Mouse (Mus musculus) stomach, embryonic 15.5 days (tissue): Measurements from ENCODE around the gene E130114P18Rik. TPM values are rescaled to one million over a fixed set of nuclear protein-coding genes. Genes with fewer than 3 reads are reported as not detected.

Experiments
- ATAC-seq: fragments of 200-750 bp; cut with Nextera tagmentation; 2 replicates; pipeline ENCODE4 v1.8.0; 2017; ENCODE audit warnings: low read depth, moderate number of reproducible peaks, moderate TSS enrichment; ENCODE audit not compliant: insufficient read depth, low FRiP score
- H3K27ac ChIP-seq: fragments of 300-500 bp; sonication (generic); 2 replicates; pipeline ENCODE4 v1.5.1; 2015; ENCODE audit warnings: mild to moderate bottlenecking, inconsistent platforms
- H3K27me3 ChIP-seq: fragments of 300-500 bp; sonication (generic); replicated peaks from 2 replicates; pipeline ENCODE4 v1.6.1; 2015; ENCODE audit warnings: inconsistent platforms
- H3K36me3 ChIP-seq: fragments of 300-500 bp; sonication (generic); 2 replicates; pipeline ENCODE4 v1.6.1; 2015; ENCODE audit warnings: inconsistent platforms
- H3K4me1 ChIP-seq: fragments of 300-500 bp; sonication (generic); 2 replicates; pipeline ENCODE4 v1.6.1; 2015; ENCODE audit warnings: inconsistent platforms
- H3K4me2 ChIP-seq: fragments of 300-500 bp; sonication (generic); 2 replicates; pipeline ENCODE4 v1.6.1; 2015; ENCODE audit warnings: mild to moderate bottlenecking, inconsistent platforms
- H3K4me3 ChIP-seq: fragments of 300-500 bp; sonication (generic); replicated peaks from 2 replicates; pipeline ENCODE4 v1.5.1; 2015; ENCODE audit warnings: inconsistent platforms
- H3K9ac ChIP-seq: fragments of 300-500 bp; sonication (generic); 2 replicates; pipeline ENCODE4 v1.6.1; 2015; ENCODE audit warnings: inconsistent platforms
- H3K9me3 ChIP-seq: fragments of 300-500 bp; sonication (generic); 2 replicates; pipeline ENCODE4 v1.6.1; 2016; ENCODE audit warnings: inconsistent platforms
- WGBS: fragments of 180-500 bp; shearing (Covaris S2); methylation state at CpG from one replicate; pipeline ENCODE4 v1.1.7; 2015; 5-methylcytosine and 5-hydroxymethylcytosine counted together
- polyA plus RNA-seq: library from polyadenylated mRNA; unstranded; fragments of >200 nt; fragmentation: Nextera tagmentation; extraction: Ambion mirVana; gene quantifications from 2 replicates; pipeline ENCODE4 v1.2.1, GENCODE M21; 2015

E130114P18Rik gene
- polyA plus RNA-seq, 1 experiment from 2014 or later = 2.9 TPM

DNA sequence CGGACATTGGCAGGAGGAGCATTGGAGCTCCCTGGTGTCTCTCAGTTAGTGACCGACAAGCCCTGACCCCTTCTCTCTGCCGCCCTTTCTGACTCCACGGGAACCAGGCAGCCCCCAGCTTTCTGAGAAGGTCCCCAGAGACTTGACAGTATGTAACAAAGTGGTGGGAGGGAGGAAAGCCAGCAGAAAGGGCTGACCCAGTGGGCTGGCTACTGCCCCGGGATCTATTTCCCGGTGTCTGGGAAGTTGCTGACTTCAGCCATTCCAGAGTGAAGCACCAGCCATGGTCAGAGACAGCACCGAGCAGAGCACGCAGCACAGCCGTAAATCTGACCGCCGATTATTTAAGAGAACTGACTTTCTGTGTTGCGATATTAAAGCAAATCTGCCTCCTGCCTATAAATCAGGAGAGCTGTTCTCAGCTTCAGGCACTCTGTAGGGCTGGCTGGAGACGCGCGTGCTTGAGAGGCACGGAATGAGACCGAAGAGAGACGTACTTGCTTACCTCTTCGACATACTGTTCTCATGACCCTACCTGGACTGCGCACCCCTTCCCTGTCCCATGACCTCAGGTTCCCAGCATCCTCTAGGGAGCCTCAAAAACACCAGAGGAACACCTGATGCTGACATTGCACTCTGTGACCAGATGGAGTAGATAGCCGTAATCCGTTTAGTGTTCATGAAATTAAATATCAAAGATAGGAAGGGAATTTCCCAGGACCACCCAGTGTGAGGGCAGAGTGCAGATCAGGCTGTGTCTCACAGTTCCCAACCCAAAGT lies 70.3 kb downstream of the E130114P18Rik start:
- no peak overlapping the region for H3K4me3 ChIP-seq
- WGBS = 59% methylated on average over 22 of the region's 22 CpGs
- no peak for ATAC-seq

DNA sequence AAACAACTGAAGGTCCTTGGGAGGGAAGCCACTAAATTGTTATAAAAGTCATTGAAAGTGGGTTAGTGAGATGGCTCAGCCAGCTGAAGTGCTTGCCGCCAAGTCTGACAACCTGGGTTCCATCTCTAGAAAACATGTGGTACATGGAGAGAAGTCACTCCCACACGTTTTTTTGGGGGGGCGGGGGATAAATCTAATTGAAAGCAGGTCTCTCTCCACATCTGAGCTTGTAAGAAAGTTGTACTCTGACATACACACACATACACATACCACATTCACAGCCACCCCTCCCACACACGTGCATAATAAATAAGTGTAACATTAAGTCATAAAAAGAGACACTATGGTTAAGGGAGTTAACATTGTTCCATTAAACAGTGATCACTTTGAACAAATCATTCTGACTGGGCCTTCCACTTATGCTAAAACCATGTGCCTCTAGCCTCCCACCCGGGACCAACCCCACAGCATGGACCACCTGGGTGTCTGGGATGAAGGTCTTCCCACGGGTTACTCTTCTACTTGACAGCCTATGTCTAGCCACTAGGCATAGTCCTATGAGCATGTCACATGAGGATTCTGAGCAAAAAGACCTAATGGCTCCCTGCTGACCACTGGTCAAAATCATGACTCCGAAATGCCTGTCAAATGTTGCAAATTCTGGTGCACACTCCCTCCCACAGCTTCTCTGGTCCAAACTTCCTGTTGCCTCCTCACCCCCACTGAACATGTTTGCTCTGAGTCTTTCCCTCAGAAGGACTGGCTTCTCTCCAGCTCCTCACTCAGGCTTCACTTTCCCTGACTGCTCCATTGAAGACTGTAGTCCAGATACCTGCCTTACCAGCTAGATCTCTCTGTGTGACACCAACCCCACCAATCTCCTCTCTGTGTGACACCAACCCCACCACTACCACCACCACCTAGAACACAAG lies 80.9 kb downstream of the E130114P18Rik start:
- no peaks in the 10 kb centered on the region for H3K9me3 ChIP-seq
- ATAC-seq = no peak
- no peaks in the 10 kb centered on the region for H3K27me3 ChIP-seq
- H3K4me2 ChIP-seq = no peak overlapping the region
- no peak overlapping the region for H3K4me3 ChIP-seq
- no peaks in the 10 kb centered on the region for H3K4me1 ChIP-seq
- no peak overlapping the region for H3K9ac ChIP-seq
- no peak overlapping the region for H3K27ac ChIP-seq
- H3K36me3 ChIP-seq = no peaks in the 10 kb centered on the region
- WGBS = 68% methylated on average over 7 of the region's 7 CpGs

More for the DNA sequence above, 70.3 kb downstream of the E130114P18Rik start:
- peak overlapping the region; percentile 37 for H3K4me2 ChIP-seq
- H3K9ac ChIP-seq = no peak overlapping the region
- no peaks in the 10 kb centered on the region for H3K36me3 ChIP-seq
- no peaks in the 10 kb centered on the region for H3K27me3 ChIP-seq
- H3K4me1 ChIP-seq = no peaks in the 10 kb centered on the region
- no peaks in the 10 kb centered on the region for H3K9me3 ChIP-seq
- H3K27ac ChIP-seq = no peak overlapping the region

DNA sequence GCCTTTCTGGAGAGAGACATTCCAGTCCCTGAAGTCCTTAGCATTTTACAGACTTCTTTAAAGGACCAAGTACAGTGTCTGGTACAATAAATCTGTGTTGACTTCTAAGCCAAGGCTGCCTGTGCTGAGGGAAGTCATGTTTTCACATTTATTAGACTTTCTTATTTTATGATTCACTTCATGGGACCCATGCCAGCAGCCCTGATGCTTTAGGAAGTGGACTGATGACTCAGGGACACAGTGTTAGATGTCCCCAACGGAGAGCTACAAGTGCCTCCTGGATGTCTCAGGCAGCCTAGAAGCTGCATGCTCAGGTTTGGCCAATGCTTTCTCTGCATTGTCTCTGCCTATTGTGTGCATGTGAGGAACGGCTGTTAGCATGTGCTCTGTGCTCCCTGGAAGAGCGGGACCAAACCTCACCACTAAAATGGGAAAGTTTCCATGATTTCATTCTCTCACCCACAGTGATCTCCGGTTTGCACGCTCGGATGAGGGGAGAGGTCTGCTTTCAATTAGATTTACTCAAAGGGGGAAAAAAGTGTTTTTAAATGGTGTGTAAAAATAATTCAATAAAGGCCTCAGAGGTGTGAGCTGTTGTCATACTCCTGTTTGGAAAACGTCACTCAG lies 82.4 kb downstream of the E130114P18Rik start:
- H3K27me3 ChIP-seq = no peaks in the 10 kb centered on the region
- 0 out of 2 replicates have a peak, but pooled peaks cover 2% of the 10 kb centered on the region for H3K4me1 ChIP-seq
- WGBS = 73% methylated on average over 7 of the region's 7 CpGs
- no peaks in the 10 kb centered on the region for H3K9me3 ChIP-seq
- no peak overlapping the region for H3K9ac ChIP-seq
- no peak for ATAC-seq
- no peak overlapping the region for H3K4me2 ChIP-seq
- no peaks in the 10 kb centered on the region for H3K36me3 ChIP-seq
- H3K27ac ChIP-seq = no peak overlapping the region
- H3K4me3 ChIP-seq = no peak overlapping the region

DNA sequence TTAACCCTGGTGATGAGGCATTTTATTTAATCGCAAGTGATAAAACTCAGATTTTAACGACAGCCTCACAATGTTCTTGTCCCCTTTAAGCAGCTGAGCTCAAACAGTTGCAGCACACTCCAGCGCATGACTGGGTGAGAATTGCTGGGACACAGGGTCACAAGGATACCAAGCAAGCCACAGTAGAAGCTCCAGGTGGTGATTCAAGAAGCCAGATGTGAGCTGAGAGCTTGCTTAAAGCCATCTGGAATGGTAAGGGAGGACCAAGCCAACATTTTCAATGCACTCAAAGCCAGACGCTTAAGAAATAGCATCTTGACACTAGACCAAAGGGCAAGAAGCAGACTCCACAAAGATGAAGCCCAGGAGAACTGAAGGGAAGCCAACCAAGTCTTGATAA lies 83.9 kb downstream of the E130114P18Rik start:
- Histone ChIP-seq H3K4me1 (0 out of 2 replicates have a peak, but pooled peaks cover 7% of the 10 kb centered on the region), H3K36me3 (no peaks in the 10 kb centered on the region), H3K9me3 (no peaks in the 10 kb centered on the region), H3K4me3 (no peak overlapping the region), H3K9ac (no peak overlapping the region), H3K27me3 (no peaks in the 10 kb centered on the region), H3K27ac (no peak overlapping the region), H3K4me2 (no peak overlapping the region)
- 82% methylated on average over 4 of the region's 4 CpGs for WGBS
- no peak for ATAC-seq

DNA sequence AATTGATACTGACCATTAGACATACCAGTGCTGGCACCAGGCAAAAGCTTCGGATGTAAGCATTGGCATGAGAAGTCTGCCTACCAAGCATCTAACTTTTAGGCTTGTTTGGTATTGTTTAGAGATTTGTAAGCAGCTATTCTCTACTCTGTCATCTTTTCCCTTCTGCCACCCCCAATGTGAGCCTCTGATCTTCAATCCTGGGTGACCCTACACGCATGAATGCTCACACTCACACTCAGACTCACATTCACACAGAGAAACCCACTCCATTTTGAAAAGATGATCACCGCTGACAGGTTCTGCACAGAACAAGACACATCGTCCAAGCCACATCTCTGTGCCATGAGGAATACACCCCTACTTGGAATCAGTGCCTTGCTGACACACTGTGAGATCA lies 84.8 kb downstream of the E130114P18Rik start:
- WGBS = 87% methylated on average over 4 of the region's 4 CpGs
- H3K9ac ChIP-seq = no peak overlapping the region
- no peaks in the 10 kb centered on the region for H3K27me3 ChIP-seq
- no peak overlapping the region for H3K4me3 ChIP-seq
- H3K4me1 ChIP-seq = 0 out of 2 replicates have a peak, but pooled peaks cover 7% of the 10 kb centered on the region
- no peak overlapping the region for H3K27ac ChIP-seq
- H3K4me2 ChIP-seq = no peak overlapping the region
- H3K36me3 ChIP-seq = no peaks in the 10 kb centered on the region
- H3K9me3 ChIP-seq = no peaks in the 10 kb centered on the region
- ATAC-seq = no peak

DNA sequence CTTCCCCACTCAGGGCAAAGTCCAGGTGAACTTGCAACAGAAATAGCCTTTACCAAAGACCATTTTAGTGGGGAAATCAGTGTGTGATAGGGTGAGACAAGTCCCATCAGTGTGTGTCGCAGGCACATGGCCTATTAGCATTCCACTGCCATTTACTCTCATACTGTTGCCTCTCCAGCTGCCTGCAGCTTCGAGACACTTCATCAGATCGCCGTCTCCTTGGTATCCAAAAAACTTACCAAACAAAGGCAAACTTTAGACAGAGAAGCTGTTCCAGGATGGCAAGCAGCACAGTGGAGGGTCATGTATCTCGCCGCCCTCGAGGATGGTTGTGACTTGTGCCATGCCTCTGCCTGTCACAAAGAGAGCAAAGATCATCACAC lies 87.5 kb downstream of the E130114P18Rik start:
- Histone ChIP-seq H3K27me3 (no peaks in the 10 kb centered on the region), H3K4me1 (0 out of 2 replicates have a peak, but pooled peaks cover 7% of the 10 kb centered on the region), H3K36me3 (no peaks in the 10 kb centered on the region), H3K27ac (no peak overlapping the region; the same call in 1 of the 2 replicates), H3K9me3 (no peaks in the 10 kb centered on the region), H3K4me2 (no peak overlapping the region), H3K9ac (no peak overlapping the region), H3K4me3 (no peak overlapping the region)
- ATAC-seq = no peak
- 73% methylated on average over 7 of the region's 7 CpGs for WGBS

DNA sequence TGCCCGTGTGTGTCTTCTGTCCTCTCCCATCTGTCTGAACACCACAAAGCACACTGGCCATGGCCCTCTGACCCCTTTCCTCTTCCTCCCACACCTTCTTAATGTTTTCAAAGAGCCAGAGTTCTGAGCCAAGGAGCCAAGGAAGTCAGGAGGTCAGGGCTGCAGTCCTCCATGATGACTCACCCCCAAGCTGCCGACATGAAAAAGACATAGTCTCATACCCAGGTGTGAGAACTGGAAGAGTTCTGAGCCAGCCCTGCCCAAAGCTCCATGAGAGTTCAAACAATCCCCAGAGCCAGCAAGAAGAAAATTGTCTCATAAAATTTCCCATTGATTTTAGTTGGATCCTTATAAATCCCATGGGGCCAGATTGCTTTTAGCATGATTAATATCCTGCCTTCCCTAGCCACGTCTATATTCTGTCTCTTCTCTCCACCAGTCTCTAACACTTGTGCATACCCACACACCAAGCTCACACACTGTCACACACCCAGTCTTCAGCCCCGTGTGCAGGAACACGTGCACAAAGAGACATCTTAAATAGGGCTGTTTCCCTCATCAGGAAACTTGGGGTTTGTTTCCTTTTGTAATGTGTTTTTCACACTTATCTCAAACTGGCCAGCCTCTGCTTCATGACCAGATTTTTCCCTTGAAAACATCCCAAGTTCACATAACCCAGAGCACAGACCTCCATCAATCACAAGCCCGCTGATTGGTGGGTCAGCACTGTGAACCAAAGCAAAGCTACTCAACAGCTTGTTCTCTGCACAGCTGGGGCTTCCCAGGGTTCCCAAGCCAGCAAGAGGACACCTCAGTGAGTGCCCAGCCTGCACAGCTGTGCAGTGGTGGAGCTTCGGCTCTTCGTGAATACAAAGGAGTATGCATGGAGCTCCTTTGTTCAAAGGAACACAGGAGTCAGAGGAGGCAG lies 88.2 kb downstream of the E130114P18Rik start:
- no peak overlapping the region for H3K9ac ChIP-seq
- no peaks in the 10 kb centered on the region for H3K9me3 ChIP-seq
- no peak overlapping the region for H3K4me3 ChIP-seq
- no peaks in the 10 kb centered on the region for H3K36me3 ChIP-seq
- H3K4me2 ChIP-seq = no peak overlapping the region
- H3K27me3 ChIP-seq = no peaks in the 10 kb centered on the region
- ATAC-seq = peak; percentile 31; the same call in 1 of the 2 replicates
- 30% methylated on average over 8 of the region's 8 CpGs for WGBS
- H3K27ac ChIP-seq = no peak overlapping the region; the same call in 1 of the 2 replicates
- 0 out of 2 replicates have a peak, but pooled peaks cover 7% of the 10 kb centered on the region for H3K4me1 ChIP-seq

DNA sequence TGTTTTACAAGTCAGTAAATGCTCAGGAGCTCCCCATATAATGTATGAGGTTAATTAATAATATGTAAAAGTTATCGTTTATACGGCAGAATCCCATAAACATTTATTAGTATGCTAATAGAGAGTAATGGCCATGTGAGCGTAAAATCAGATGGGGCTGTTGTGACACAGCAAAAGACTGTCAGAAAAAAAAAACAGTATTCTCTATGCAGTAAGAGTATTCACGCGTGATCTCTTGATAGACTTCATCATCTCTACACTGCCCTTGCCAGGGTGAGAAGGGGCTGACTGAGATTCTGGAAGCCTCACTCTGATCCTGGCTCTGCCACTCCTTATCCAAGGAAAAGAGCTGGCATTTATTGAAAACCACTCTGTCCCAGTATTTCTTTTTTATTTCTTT lies 91.9 kb downstream of the E130114P18Rik start:
- Histone ChIP-seq H3K36me3 (no peaks in the 10 kb centered on the region), H3K27ac (no peak overlapping the region), H3K27me3 (no peaks in the 10 kb centered on the region), H3K4me3 (no peak overlapping the region), H3K9ac (no peak overlapping the region), H3K4me1 (0 out of 2 replicates have a peak, but pooled peaks cover 7% of the 10 kb centered on the region), H3K9me3 (no peaks in the 10 kb centered on the region), H3K4me2 (no peak overlapping the region)
- no peak for ATAC-seq
- 88% methylated on average over 5 of the region's 5 CpGs for WGBS

DNA sequence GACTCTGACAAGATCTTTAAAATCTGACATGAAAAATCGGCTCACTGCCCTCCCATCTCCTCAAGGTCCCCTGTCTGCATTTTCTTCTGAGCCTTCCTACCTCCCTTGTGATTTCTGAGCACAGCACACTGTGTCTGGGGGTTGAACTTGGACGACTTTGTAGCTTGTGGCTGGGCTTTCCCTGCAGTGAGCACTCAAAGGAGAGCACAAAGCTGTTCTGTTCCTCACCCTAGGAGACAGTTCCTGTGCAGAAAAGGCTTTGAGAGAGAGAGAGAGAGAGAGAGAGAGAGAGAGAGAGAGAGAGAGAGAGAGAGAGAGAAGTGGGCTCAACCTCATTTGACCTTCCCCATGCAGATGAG lies 101.3 kb downstream of the E130114P18Rik start:
- ATAC-seq = no peak
- Histone ChIP-seq H3K27ac (no peak overlapping the region), H3K4me2 (no peak overlapping the region), H3K9ac (no peak overlapping the region), H3K9me3 (no peaks in the 10 kb centered on the region), H3K36me3 (no peaks in the 10 kb centered on the region), H3K4me3 (no peak overlapping the region), H3K4me1 (no peaks in the 10 kb centered on the region), H3K27me3 (no peaks in the 10 kb centered on the region)
- 52% methylated on average over 2 of the region's 2 CpGs for WGBS

DNA sequence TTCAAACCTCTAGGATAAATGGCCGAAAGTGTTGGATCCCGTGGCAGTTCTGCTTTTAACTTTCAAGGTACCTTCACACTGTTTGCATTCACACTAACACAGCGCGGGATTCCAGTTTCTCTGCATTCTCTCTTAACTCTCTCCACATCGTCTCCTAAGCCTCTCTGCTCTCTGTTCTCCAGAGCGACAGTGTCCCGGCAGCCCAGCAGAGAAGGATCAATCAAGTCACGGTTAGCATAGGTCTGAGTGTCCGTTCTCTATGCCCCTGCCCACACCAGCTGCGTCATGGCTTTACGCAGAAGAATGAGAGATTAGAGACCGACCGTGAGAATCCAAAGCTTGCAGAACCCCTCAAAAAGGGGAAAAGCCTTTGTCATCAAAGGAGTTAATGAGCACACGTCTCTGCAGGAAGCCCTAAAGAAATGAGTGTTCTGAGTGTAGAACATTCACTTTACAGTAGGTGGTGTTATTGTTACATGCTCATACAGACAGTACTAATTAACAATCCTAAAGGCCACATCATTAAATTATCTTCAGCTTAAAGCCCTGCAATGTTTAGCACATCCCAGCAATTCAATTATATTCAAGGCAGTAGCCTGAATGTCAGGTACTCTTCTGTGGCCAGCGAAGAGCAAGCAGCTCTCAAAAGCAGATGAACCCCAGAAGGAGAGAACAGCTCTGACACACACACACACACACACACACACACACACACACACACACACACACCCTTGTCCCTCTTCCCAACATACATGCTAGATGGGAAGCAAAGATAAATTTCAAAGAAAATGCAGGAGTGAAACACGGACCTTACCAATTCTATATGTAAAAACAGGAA lies 101.9 kb downstream of the E130114P18Rik start:
- H3K9ac ChIP-seq = no peak overlapping the region
- no peaks in the 10 kb centered on the region for H3K27me3 ChIP-seq
- ATAC-seq = no peak
- no peaks in the 10 kb centered on the region for H3K9me3 ChIP-seq
- 41% methylated on average over 16 of the region's 16 CpGs for WGBS
- H3K4me3 ChIP-seq = no peak overlapping the region
- H3K4me1 ChIP-seq = no peaks in the 10 kb centered on the region
- H3K4me2 ChIP-seq = peak overlapping the region; percentile 27; the same call in 1 of the 2 replicates
- no peaks in the 10 kb centered on the region for H3K36me3 ChIP-seq
- H3K27ac ChIP-seq = no peak overlapping the region
